Mouse (Mus musculus) T-helper 2 cell (primary cell): ENCODE data around the gene Ints13.
"Not testable (repeated sequence)": the region's sequence is repeated elsewhere in the genome, so short reads cannot be mapped to it uniquely, and the experiment has no call there.

Source experiments
- in situ Hi-C: fragments of 300-600 bp; cut with MboI, MseI; formaldehyde crosslinking; loops from one replicate; pipeline ENCODE4 v1.15.1; 2025; ENCODE audit warnings: high pct_unique_total_duplicates

Ints13 gene

DNA sequence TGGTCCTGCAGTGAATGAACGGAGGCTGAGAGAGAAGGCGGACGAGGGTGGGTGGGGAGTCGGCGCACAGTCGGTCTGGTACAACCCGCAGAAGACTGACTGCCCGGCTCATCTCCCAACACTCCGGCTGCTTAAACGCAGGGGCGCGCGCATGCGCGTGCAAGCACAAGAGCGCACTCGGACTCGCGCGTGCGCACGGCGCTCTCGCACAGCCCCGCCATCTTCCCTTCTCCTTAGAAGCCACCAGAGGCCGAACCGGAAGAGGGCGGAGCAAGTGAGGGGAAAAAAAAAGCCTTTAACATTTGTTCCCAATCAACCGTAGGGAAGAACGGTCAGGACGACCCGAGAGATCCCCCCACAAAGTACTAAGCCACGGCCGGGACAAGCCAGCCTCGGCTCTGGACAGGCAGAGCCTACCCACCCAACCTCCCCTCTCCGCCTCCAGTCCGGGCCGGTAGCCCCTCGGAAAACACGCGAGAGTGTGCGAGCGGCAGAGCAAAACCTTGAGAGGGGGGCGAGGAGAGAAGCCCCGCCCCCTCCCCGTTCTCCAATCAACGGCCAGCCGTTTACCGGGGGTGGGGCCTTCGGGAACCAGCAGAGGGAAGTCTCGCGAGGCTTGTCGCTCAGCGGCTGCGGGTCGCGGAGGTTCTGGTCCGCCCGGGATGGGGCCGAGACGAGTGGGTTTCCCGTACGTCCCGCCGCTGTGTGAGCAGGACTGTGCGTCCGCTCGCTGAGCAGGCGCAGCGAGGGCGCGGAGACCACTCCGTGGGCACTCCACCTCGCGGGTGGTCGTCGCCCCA is at the start of gene Ints13:
TSS of gene Ints13 (minus strand) at position 526 of the 800 bp plus-strand sequence.
- in situ Hi-C loops, result loop anchor here (5.0 to 10.0 kb wide), 2 partner anchors 65 to 73 kb away; partner anchors contain the start of genes Itpr2, Med21 and Tm7sf3

DNA sequence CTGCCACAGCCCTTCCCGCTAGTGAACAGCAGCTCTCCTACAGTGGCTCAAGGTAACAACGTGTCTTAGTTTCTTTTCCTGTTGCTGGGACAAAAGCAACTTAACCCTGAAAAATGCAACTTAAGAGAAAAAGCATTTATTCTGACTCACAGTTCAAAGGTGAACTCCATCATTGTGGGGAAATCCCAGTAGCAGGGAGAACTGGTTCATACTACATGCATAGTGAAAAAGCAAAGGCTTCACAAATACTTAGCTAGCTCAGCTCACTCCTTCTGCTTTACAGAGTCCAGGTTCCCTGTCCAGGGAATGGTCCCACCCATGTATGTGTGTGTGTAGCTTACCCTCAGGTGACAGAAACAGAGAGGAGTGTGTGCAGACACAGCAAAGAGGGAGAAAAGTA is 39.0 kb upstream of the Ints13 start:
- in situ Hi-C loops, result no loop called here

DNA sequence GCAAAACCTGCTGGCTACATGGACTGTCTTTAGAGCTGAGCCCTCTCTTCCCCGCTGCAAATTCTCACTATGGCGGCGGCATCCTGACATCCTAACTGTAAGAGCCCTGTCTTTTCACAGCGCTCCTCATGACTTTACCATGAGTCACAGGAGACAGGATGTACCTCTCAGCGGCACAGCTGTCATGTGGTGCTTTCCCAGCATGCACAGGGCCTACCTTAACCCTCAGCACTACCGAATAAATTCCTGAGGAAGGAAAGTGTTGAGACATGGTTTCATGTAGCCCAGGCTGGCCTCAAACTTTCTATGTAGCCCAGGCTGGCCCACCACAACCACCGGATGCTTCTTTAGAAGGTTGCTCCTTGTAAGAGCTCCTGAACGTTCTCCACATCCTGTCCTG is 38.3 kb upstream of the Ints13 start:
- in situ Hi-C loops, result no loop called here

DNA sequence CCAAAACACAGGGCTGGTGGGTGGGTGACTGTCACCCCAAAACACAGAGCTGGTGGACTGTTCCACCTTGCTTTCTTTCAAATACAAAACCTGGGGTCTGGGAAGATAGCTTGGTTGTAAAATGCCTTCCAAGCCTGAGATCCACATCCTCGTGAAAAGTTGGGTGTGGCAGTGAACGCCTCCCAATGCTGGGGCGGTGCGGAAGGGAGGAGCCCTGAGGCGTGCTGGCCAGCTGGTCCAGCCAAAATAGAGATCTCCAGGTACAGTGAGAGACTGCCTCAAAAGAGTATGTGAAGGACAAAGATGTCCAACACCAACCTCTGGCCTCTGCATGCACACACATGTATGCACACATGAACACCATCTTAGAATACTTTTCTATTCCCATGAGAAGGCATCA is 36.9 kb upstream of the Ints13 start:
- in situ Hi-C loops, result no loop called here

DNA sequence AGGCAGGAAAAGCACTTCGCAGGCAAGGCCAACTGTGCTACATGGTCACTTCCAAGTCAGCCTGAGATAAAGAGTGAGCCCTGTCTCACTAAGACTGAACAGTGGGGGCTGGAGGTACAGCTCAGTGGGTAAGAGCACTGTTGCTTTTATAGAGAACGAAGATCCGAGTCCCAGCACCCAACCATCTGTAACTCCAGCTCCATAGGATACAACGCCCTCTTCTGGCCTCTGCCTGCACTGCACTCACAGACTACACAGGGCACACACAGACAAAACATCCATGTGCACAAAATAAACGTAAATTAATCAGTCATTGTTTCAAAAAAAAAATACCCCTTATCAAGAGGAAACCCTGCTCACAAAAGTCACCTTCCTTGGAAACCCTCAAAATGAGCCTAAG is 36.3 kb upstream of the Ints13 start:
- in situ Hi-C loops, result no loop called here

DNA sequence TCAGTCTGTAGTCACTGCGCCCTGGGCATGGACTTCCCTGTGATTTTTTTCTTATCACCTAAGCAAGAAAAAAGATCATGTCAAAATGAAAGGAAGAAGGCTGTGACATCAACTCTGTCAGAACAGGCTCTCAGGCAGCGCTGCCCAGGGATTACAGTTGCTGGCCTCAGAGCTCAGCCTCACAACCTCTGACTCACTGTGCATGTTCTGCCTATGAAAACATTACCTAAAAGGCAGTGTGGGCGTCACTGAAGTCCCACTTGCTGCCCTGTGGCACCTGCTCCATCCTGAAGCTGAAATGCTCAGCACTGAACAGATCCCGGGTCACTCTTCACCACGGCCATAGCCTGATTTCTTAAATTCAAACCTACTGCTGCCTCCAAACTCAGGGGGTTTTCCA is 35.1 kb upstream of the Ints13 start:
- in situ Hi-C loops, result no loop called here

DNA sequence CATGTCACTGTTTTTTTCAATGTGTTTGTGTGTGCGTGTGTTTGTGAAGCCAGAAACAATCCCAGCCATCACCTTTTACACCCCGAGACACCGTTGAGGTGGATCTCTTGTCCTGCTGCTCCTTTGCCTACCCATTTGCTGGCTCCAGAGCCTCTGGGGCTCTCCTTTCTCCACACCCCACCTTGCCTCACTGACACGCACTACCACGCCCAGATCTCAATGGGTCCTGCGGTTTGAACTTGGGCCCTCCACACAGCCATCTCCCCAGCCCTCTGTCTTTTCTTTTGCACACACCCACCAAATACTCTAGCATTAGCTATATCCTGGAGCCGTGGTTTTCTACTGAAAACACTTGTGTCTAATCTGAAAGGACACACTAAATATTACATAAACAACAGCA is 34.3 kb upstream of the Ints13 start:
- in situ Hi-C loops, result no loop called here

DNA sequence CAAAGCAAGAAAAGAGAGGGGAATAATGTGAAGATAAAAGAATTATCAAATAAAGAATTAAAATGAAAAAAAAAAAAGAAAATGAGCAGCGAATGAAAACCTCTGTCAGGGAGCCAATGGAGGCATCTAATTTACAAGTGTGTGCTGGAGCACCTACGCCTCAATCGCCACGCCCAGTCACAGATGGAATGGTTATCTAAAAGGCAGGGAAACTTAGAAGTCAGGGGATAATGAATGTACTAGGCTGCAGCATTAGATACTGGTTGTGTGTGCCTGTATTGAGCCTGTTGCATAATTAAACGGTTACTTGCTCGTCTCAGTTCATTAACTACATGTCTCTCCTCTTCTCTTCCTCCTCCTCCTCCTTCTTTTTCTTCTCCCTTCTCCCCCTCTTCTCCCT is 33.8 kb upstream of the Ints13 start:
- in situ Hi-C loops, result no loop called here

DNA sequence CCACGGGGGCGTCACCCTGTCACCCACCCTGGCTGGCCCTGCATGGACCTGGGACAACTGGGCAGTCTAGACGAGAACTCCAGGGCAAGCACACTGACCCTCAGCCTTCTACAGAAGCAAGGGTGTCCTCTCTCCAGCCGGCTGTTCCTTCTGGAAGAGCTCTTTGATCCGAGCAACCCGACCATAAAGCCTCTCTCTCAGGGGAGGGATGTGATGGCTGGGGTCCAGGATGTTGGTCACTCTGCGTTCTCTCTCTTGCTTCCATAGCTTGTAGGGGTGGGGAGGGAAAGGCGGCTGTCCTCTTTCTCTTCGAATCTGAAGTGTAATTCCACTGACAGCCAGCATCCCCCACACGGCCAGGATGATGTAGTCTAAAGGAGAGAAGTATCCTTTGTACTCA is 26.0 kb upstream of the Ints13 start:
- in situ Hi-C loops, result no loop called here

DNA sequence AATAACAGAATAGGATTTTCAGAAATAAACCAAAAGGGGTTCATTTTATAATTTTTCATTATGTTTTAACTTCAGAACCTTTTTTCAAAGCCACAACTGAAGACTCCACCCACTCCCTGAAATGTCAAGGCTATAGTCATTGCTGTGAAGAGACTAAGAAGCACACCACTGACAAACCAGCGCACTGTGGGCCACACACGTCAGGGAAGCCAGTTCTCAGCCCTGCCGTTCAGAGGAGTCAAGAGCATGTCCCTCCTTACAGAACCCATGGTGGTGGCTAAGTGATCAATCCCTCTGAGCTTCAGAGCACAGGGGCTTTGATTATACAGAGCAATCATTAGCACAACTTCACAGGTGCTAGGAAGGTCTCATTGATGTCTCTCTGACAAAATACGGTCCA is 25.0 kb upstream of the Ints13 start:
- in situ Hi-C loops, result no loop called here

DNA sequence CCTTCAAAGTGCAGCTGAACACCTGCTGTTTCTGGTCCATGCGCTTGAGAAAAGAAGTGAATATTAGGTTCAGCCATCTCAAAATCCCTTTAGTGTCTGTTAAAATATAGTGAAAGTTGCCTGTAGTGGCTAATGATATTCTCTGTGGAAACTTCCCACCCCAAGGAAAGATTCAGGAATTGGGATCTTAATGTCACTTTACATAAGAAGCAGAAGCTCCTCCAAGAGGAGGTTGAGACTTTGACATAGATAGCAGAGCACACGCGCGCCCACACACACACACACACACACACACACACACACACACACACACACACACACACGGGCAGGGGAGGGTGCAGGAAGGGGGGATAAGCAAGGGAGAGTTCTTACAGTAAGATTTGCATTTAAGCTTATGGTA is 7.5 kb upstream of the Ints13 start:
- in situ Hi-C loops, result no loop called here

DNA sequence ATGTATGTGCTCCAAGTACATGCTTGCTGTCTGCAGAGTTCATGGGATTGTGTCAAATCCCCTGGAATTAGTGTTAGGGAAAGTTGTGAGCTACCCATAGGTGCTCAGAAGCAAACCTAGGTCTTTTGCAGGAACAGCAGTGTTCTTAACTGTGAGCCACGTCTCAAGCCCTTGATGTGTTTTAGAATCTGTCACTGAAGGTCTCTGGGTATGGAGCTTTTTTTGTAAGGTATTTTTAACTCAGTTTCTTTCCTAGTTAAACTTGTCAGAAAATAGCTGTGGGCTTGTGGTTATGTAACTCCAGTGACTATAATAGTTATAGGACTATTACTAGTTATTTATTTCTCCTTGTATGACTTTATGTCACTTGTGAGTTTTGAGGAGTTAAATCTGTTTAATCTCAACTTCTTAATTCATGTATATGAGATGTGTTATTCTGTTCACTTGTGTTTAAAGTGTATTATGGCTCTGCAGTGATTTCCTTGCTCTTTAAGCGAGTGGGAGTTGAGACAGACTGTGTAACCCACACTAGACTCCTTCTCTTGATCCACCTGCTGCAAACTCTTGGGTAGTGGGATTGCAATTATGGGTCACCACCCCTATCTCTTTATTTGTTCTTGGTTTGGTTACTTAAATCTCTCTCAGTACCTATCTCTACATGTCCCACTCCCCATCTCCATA is 5.9 kb upstream of the Ints13 start:
- in situ Hi-C loops, result no loop called here

DNA sequence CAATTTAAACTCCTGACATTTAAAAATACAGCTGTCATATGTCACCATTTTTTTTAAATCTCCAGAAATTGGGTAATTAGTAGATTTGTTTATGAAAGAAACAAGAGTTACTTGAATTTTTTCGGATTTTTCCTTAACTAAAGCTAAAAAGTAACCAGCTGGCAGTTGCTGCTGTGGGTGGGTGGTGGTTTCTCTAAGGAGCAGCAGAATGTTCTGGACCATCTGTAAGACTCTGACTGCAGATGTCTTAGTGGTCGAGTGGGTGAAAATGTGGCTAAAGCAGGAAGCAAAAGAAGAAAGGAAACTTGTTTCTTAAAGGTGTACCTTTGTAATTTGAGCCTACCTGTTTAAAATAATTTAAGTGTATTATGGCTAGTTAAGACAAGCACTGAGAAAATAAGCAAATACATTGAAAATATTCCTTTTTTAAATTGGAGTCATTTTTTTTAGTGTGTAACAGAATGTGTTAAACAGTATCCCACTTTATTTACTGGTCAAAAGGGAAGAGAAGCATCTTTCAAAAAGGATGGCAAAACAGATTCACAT is 2.8 kb upstream of the Ints13 start:
- in situ Hi-C loops, result no loop called here

DNA sequence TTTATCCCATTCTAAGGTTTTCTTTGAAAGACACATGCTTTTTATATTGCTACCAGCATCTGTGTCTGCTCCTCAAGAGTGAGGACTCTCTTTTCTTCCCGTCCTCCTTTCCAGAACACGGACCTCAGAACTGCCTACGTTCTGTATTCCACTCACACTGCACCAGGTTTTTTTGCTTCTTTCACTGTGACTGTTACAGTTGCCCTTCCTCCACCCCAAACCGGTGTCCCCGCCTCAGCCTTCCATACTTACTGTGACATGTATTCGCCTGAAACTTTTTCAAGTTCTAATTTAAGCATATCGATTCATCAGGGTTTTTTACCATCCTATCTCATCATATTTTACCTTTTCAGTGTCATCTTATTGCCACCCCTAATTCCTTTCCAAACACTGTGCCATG is 951 bp upstream of the Ints13 start:
- in situ Hi-C loops, result loop anchor here (5.0 to 10.0 kb wide), 2 partner anchors 64 to 74 kb away; partner anchors contain the start of genes Itpr2, Med21 and Tm7sf3

DNA sequence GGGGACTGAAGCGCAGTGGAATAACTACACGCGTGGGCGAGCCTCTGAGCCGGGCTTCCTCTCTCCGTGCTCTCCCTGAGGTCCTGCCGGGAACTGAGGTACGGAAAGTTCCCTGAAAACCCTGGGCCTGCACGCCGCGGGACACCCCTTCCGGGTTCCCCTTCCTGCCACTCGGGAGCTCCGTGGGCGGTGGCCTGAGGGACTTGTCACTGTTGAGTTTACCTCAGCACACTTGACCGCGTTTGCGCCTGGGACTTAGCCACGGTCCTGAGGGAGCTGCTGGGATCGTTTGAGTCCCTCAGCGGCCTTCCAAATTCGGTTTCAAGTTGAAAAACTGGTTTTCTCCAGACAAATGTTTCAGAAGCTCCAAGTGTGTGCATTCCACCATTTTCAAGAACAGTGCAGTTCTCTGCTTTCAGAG is 486 bp upstream of the Ints13 start:
- in situ Hi-C loops, result loop anchor here (5.0 to 10.0 kb wide), 2 partner anchors 64 to 73 kb away; partner anchors contain the start of genes Itpr2, Med21 and Tm7sf3

DNA sequence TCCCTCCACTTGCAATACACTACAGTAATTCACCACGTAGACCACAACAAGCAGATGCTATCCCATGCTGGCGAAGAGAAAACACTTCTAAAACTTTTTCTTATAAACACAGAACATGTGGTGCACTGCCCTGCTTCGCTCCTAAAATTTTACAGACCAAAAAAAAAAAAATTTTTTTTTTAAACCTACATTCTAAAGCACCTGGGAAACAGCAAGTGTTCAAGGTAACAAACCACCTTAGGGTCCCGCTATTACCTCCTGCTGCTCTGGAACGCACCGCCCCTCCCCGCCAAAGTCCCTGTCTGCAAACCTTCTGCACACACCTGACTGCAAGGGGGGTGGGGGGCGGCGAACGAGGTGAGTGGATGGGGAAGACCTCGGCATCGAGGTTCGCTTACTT is 732 bp downstream of the Ints13 start, which contains the start of gene Fgfr1op2:
TSS of gene Fgfr1op2 (plus strand) at position 301 of the 400 bp plus-strand sequence.
- in situ Hi-C loops, result loop anchor here (5.0 to 10.0 kb wide), 2 partner anchors 65 to 72 kb away; partner anchors contain the start of genes Itpr2, Med21 and Tm7sf3

DNA sequence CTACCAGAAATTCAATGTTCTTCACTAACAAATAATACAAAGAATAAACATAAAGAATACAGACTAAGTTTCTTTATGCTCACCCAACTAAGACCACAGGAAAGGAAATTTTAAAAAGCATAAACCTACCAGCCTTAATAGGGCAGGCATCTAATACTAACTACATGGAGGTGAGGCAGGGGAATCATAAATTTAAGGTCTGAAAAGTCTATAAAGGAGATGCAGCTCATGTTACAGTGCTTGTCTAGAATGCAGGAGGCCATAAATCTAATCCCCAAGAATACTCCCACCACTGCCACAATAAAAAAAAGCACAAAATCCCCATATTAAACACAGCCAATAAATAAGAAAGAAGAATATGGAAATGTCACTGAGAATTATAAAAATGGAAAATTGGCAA is 5.6 kb downstream of the Ints13 start:
- in situ Hi-C loops, result loop anchor here (10.0 kb wide), 1 partner anchor 67 kb away; the partner anchor contains the start of gene Itpr2

DNA sequence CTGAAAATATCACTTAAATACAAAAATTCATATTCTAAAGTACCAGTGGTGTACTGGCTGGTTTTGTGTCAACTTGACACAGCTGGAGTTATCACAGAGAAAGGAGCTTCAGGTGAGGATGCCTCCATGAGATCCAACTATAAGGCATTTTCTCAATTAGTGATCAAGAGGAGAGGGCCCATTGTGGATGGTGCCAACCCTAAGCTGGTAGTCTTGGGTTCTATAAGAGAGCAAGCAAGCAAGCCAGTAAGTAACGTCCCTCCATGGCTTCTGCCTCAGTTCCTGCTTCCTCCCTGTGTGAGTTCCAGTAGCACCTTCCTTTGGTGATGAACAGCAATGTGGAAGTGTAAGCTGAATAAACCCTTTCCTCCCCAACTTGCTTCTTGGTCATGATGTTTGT is 15.2 kb downstream of the Ints13 start:
- in situ Hi-C loops, result not testable (repeated sequence)

DNA sequence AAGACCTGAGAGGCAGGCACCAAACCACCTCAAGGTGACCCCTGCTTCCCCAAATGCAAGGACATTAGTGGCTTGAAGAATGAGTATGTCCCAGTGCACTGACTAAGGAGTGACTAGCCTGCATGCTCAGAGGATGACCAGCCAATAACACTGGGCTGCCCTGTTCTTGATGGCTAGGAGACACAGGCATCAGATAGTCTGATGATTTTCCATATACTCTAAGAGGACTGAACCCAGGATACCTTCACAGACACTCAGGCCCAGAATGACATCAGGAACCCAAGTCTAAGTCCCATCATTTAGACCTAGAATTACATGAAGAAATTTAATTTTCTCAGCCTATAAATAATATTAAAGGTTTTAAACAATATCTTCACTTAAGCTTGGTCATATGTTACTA is 26.3 kb downstream of the Ints13 start:
- in situ Hi-C loops, result no loop called here

DNA sequence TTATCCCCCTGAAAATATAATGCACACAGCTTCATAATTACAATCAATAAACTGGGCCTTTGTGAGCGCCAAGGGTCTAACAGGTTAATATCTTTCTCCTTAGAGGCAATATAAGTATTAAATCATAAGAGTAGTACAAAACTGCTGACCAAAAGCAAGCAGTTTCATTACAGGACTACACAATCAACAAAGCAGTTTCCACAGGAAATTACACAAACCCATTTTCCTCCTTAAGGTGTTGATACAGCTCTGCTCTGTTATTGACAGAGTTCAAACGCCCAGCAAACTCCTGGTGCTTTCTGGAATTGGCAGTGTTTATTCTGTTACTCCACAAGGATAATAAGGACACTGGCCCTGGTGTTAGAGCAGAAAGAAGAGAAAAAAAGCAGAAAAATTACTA is 27.2 kb downstream of the Ints13 start:
- in situ Hi-C loops, result no loop called here

DNA sequence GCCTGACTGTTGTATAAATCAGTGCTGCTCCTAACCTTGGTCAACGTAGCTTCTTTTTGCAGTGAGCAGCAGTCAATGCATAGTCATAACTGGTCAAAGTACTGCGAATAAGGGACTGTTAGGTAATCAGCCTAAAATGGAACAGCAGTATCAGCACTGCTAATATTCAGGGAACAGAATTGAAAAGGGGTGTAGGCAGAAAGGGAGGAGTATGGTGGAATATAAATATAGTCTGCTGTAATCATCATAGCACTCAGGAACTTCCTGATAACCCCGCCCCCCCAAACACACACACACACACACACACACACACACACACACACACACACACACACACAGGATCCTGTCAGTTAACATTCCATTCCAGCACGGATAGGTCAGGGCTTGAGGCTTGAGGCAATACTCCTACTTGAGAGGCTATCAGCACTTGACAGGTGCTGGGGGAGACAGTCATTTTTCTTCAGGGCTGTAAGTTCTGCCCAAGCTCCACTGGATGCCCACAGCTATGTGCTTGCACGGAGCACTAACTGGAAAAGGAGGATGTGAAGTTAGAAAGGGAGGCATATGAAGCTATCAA is 32.3 kb downstream of the Ints13 start:
- in situ Hi-C loops, result no loop called here

DNA sequence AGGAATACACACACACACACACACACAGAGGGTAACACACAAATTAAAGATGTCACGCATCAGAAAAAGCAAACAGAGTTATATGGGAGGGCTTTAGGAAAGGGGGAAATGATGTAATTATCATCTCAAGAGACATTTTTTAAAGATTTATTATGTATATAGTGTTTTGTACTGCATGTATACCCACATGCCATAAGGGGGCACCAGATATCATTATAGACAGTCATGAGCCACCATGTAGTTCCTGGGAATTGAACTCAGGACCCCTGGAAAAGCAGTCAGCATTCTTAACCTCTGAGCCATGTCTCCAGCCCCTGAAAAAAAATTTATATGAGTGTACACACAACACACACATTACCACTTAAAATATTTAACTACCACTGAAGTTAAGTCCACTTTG is 33.0 kb downstream of the Ints13 start:
- in situ Hi-C loops, result no loop called here
